Mouse (Mus musculus) activated CD4-positive, CD25-positive, alpha-beta regulatory T cell, adult 4 months (primary cell): ENCODE measurements around the gene Sema6d. TPM values are rescaled to one million over a fixed set of nuclear protein-coding genes. Genes with fewer than 3 reads are reported as not detected.

Source experiments
- ATAC-seq: one replicate; pipeline ENCODE4 v1.8.0; 2017
- polyA plus RNA-seq, 2 experiments: library from polyadenylated mRNA; unstranded; fragments of 100-300 nt; shearing (Covaris generic); gene quantifications; one replicate each; pipeline ENCODE4 v1.2.1; 2017

Sema6d gene
- polyA plus RNA-seq, 2 experiments from 2014 or later, result 0.95 to 1.5 TPM

GRCm38 (mm10) chr2:124477904-124478303 is 388.1 kb downstream of the Sema6d start:
- no peak for ATAC-seq

GRCm38 (mm10) chr2:124478526-124478925 is 388.8 kb downstream of the Sema6d start:
- no peak for ATAC-seq

GRCm38 (mm10) chr2:124485761-124486160 is 396.0 kb downstream of the Sema6d start:
- no peak for ATAC-seq

- no peak for ATAC-seq
Observed at GRCm38 (mm10) chr2:124490010-124490801, 400.4 kb downstream of the Sema6d start.

- no peak for ATAC-seq
Observed at GRCm38 (mm10) chr2:124495751-124496150, 406.0 kb downstream of the Sema6d start.

- ATAC-seq, result no peak
Observed at GRCm38 (mm10) chr2:124499670-124500069, 409.9 kb downstream of the Sema6d start.

- no peak for ATAC-seq
Observed at GRCm38 (mm10) chr2:124505784-124506489, 416.2 kb downstream of the Sema6d start.

GRCm38 (mm10) chr2:124507804-124508203 is 418.0 kb downstream of the Sema6d start:
- ATAC-seq, result no peak

GRCm38 (mm10) chr2:124509479-124509878 is 419.7 kb downstream of the Sema6d start:
- ATAC-seq, result no peak

- ATAC-seq, result no peak
Observed at GRCm38 (mm10) chr2:124511826-124512225, 422.1 kb downstream of the Sema6d start.

GRCm38 (mm10) chr2:124522426-124522825 is 432.7 kb downstream of the Sema6d start:
- ATAC-seq, result no peak

GRCm38 (mm10) chr2:124523667-124524066 is 433.9 kb downstream of the Sema6d start:
- ATAC-seq, result no peak

GRCm38 (mm10) chr2:124524167-124524566 is 434.4 kb downstream of the Sema6d start:
- no peak for ATAC-seq

GRCm38 (mm10) chr2:124527641-124528040 is 437.9 kb downstream of the Sema6d start:
- no peak for ATAC-seq

- no peak for ATAC-seq
Observed at GRCm38 (mm10) chr2:124530441-124530840, 440.7 kb downstream of the Sema6d start.

- ATAC-seq, result no peak
Observed at GRCm38 (mm10) chr2:124531062-124531461, 441.3 kb downstream of the Sema6d start.

GRCm38 (mm10) chr2:124532906-124533305 is 443.1 kb downstream of the Sema6d start:
- ATAC-seq, result no peak

GRCm38 (mm10) chr2:124533602-124534001 is 443.8 kb downstream of the Sema6d start:
- ATAC-seq, result no peak

- no peak for ATAC-seq
Observed at GRCm38 (mm10) chr2:124550315-124550714, 460.5 kb downstream of the Sema6d start.

- ATAC-seq, result no peak
Observed at GRCm38 (mm10) chr2:124554751-124555415, 465.1 kb downstream of the Sema6d start.

- ATAC-seq, result no peak
Observed at GRCm38 (mm10) chr2:124556861-124557499, 467.2 kb downstream of the Sema6d start.

- ATAC-seq, result no peak
Observed at GRCm38 (mm10) chr2:124558021-124558420, 468.3 kb downstream of the Sema6d start.

- ATAC-seq, result no peak
Observed at GRCm38 (mm10) chr2:124561668-124562067, 471.9 kb downstream of the Sema6d start.
